Mouse (Mus musculus) heart, embryonic 16.5 days (tissue): ENCODE results near the gene Rrp7a. TPM values are rescaled to one million over a fixed set of nuclear protein-coding genes. Genes with fewer than 3 reads are reported as not detected.

Experiments used
- ATAC-seq: fragments of 200-750 bp; cut with Nextera tagmentation; replicated peaks from 2 replicates; pipeline ENCODE4 v1.8.0; 2017; ENCODE audit warnings: moderate number of reproducible peaks; ENCODE audit not compliant: insufficient read depth, low FRiP score; ENCODE audit errors: extremely low read depth
- H3K27ac ChIP-seq: fragments of 300-500 bp; sonication (generic); 2 replicates; pipeline ENCODE4 v1.5.1; 2014; ENCODE audit warnings: mild to moderate bottlenecking, low read length, control low read depth, moderate library complexity
- H3K27me3 ChIP-seq: fragments of 300-500 bp; sonication (generic); 2 replicates; pipeline ENCODE4 v1.6.1; 2014; ENCODE audit warnings: low read length, mixed read lengths; ENCODE audit not compliant: control insufficient read depth, insufficient read depth
- H3K36me3 ChIP-seq: fragments of 300-500 bp; sonication (generic); 2 replicates; pipeline ENCODE4 v1.6.1; 2014; ENCODE audit not compliant: control insufficient read depth, insufficient read depth
- H3K4me1 ChIP-seq: fragments of 300-500 bp; sonication (generic); 2 replicates; pipeline ENCODE4 v1.6.1; 2014; ENCODE audit warnings: low read length, mixed read lengths; ENCODE audit not compliant: control insufficient read depth, insufficient read depth
- H3K4me2 ChIP-seq: fragments of 300-500 bp; sonication (generic); 2 replicates; pipeline ENCODE4 v1.6.1; 2014; ENCODE audit warnings: low read depth, mild to moderate bottlenecking, control low read depth, low read length
- H3K4me3 ChIP-seq: fragments of 300-500 bp; sonication (generic); 2 replicates; pipeline ENCODE4 v1.5.1; 2014; ENCODE audit warnings: mild to moderate bottlenecking, control low read depth, low read length
- H3K9ac ChIP-seq: fragments of 300-500 bp; sonication (generic); 2 replicates; pipeline ENCODE4 v1.6.1; 2014; ENCODE audit warnings: low read length, control low read depth
- H3K9me3 ChIP-seq: fragments of 300-500 bp; sonication (generic); replicated peaks from 2 replicates; pipeline ENCODE4 v1.6.1; 2016; ENCODE audit warnings: low read length; ENCODE audit not compliant: control insufficient read depth
- WGBS: fragments of 180-500 bp; shearing (Covaris S2); extraction: QIAGEN DNeasy Blood & Tissue Kit; methylation state at CpG from one replicate; pipeline ENCODE4 v1.1.7; 2014; 5-methylcytosine and 5-hydroxymethylcytosine counted together
- polyA plus RNA-seq: library from polyadenylated mRNA; unstranded; fragments of >200 nt; fragmentation: Nextera tagmentation; extraction: Ambion mirVana; gene quantifications from 2 replicates; pipeline ENCODE4 v1.2.1, GENCODE M21; 2015

Rrp7a gene
- polyA plus RNA-seq, 1 experiment from 2014 or later, result 43.3 TPM

DNA sequence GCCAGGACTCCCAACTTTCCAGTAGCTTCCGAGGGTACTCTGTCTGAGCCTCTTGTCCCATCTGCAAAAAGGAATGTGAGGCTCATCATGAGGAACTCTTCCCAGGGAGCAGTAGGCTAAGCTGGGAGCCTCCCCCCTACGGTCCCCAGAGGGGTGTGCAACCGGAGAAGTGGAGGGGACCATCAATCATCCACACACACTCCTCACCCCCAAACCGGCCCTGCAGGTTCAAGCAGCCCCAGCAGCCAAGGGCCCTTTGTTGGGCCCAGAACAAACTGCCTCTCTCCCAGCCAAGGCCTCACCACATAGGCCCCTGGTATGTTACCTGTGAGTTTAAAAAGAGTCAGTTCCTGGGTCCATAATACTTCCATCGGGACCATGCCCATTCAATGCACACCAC is 44.5 kb upstream of the Rrp7a start:
- peaks cover 29% of the 10 kb centered on the region for H3K4me1 ChIP-seq
- no peaks in the 10 kb centered on the region for H3K36me3 ChIP-seq
- H3K27ac ChIP-seq, result peak overlapping the region; percentile 21; the same call in 1 of the 2 replicates

DNA sequence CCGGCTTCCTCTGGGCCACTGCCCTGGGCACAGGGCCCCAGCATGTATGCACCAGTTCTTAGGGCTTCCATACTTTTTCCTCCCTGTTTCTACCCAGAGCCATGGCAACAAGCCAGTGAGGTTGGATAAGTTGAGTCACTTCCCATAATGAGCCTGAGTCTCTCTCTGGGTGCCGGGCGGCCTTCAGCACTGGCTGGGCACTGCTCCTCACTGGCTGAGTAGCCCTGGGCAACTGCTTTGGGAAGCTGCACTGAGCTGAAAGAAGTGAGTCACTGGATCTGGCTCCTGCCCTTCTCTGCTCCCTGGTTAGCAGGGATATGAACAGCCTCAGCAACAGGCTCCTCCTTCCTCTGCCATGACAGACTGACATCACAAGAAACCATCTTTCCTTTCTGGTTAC is 44.0 kb upstream of the Rrp7a start:
- H3K9me3 ChIP-seq, result no peaks in the 10 kb centered on the region
- peaks cover 29% of the 10 kb centered on the region for H3K4me1 ChIP-seq
- H3K27ac ChIP-seq, result peak overlapping the region; percentile 21; the same call in 1 of the 2 replicates
- H3K4me3 ChIP-seq, result no peak overlapping the region
- 60% methylated on average over 3 of the region's 3 CpGs for WGBS
- no peaks in the 10 kb centered on the region for H3K27me3 ChIP-seq
- H3K36me3 ChIP-seq, result no peaks in the 10 kb centered on the region
- ATAC-seq, result 0 out of 2 replicates have a peak, but pooled peaks have one; percentile 15
- no peak overlapping the region for H3K4me2 ChIP-seq
- 0 out of 2 replicates have a peak overlapping the region, but pooled peaks have one; percentile 27 for H3K9ac ChIP-seq

More for the DNA sequence above, 44.5 kb upstream of the Rrp7a start:
- no peak overlapping the region for H3K4me3 ChIP-seq
- no peaks in the 10 kb centered on the region for H3K9me3 ChIP-seq
- H3K4me2 ChIP-seq, result no peak overlapping the region
- 67% methylated on average over 5 of the region's 5 CpGs for WGBS
- no peak for ATAC-seq
- no peak overlapping the region for H3K9ac ChIP-seq
- H3K27me3 ChIP-seq, result no peaks in the 10 kb centered on the region

DNA sequence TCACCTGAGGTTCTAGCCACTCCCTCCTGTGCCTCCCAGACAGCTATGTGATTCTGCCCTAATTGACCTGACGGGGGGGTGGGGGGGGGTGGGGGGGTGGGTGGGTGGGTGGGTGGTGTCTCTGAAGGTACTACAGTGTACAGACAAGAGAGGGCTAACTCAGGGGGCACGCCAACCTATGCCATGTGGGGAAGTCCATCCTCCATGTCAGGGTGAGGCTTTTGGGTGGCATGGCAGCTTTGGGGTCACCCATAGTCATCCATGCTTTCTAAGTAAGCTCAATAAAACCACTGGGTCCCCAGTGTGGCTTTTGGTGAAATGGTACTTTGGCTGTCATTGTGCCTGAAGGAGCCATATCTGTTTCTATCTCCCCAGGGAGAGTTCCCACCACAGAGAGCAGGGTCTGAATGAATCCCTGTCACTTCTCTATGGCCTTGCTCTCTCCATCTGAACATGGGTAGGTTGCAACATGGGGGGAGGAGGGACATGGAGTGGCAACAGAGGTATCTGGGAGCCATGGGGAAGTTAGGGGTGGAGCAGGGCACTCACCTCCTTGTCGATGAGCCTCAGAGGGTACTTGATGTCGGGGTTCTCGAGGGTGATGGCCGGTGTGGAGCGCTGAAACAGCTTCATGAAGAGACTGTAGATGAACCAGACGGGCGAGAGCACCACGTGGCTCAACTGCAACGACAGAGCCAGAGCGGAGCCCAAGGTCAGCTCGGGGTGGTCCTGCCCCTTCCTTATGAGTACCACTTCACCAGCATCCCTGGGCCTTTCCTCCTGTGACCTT is 43.1 kb upstream of the Rrp7a start:
- H3K4me3 ChIP-seq, result no peak overlapping the region
- H3K9ac ChIP-seq, result no peak overlapping the region
- H3K27me3 ChIP-seq, result no peaks in the 10 kb centered on the region
- H3K36me3 ChIP-seq, result no peaks in the 10 kb centered on the region
- 89% methylated on average over 13 of the region's 13 CpGs for WGBS
- H3K4me1 ChIP-seq, result peaks cover 21% of the 10 kb centered on the region
- no peak overlapping the region for H3K4me2 ChIP-seq
- no peaks in the 10 kb centered on the region for H3K9me3 ChIP-seq
- H3K27ac ChIP-seq, result peak overlapping the region; percentile 68; the same call in 1 of the 2 replicates
- no peak for ATAC-seq

DNA sequence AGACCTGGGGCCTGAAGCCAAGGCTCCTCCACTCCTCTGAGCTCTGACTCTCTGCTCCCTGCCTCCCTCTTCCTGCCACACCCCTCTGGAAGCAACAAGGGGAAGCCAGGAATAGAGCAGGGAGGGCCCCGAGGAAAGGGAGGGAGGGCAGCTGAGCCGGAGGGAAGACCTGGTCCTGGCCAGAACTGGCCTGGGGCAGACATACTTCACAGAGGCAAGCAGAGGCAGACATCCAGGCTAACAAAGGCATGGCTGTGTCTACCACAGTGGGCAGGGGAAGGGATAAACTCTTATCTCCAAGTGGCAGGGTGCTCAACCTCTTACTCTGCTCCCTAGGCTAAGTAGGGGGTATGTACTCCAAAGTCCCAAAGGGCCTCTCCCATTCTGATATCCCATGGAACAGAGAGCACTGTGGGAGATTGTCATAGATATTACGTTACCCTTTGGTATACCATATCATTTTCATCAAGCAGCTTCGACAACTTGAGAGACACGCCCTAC is 42.4 kb upstream of the Rrp7a start:
- Histone ChIP-seq H3K27me3 (no peaks in the 10 kb centered on the region), H3K9me3 (no peaks in the 10 kb centered on the region), H3K27ac (peak overlapping the region; percentile 68), H3K36me3 (peaks cover 2% of the 10 kb centered on the region), H3K4me1 (peaks cover 15% of the 10 kb centered on the region), H3K4me3 (no peak overlapping the region), H3K9ac (no peak overlapping the region), H3K4me2 (no peak overlapping the region)
- 40% methylated on average over 5 of the region's 5 CpGs for WGBS
- ATAC-seq, result peak; percentile 84

DNA sequence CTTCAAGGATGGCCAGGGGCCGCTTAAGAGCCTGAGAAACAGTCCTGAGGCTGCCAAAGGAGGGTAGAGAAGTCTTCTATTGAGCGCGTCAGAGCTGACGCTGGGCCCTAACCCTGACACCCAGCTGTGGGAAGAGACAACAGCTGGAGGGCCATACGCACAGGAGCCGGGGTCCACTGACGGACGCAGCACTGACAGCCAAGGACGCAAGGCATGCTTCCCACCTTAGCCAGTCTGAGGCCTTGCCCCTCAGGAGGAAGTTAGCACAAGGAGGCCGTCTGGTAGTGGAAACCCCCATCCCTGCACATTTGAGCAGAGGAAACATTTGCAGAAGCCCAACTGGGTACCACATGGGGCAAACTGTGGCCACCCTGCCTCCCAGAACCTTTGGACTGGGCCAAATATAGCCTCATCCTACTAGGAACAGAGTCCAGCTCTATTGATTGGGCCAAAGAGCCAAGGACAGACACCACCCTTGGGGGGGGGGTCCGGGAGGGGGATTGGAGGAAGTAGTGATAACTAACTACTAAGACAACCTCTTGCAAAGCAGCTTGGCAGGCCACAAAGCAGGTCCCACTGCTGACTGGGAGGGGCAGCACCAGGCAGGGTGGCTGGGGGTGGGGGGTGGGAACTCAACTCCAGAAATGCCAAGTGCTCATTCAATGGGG is 40.4 kb upstream of the Rrp7a start:
- Histone ChIP-seq H3K36me3 (peaks cover 20% of the 10 kb centered on the region), H3K27ac (no peak overlapping the region)

DNA sequence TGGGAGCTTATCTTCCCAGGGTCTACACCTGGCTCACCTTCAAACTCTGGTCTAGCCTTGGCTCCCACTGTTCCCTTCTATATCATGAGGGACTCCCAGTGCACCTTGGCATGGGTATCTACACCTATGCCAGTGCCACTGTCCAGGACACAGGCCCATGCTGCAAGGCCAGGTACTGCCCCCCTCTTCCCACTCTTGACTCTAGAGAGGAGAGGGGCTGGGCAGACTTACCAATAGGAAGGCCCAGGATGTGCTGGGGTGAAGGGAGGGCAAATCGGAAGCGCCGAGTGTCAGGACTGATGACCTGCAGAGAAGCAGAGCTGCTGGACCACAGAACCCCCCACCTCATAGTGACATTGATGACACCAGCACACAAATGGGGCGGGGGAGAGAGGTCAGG is 39.4 kb upstream of the Rrp7a start:
- 86% methylated on average over 4 of the region's 4 CpGs for WGBS
- H3K4me1 ChIP-seq, result peaks cover 8% of the 10 kb centered on the region
- no peaks in the 10 kb centered on the region for H3K27me3 ChIP-seq
- no peaks in the 10 kb centered on the region for H3K9me3 ChIP-seq
- H3K4me2 ChIP-seq, result no peak overlapping the region
- no peak overlapping the region for H3K27ac ChIP-seq
- no peak overlapping the region for H3K4me3 ChIP-seq
- H3K9ac ChIP-seq, result no peak overlapping the region
- no peak for ATAC-seq
- peaks cover 27% of the 10 kb centered on the region for H3K36me3 ChIP-seq

More for the DNA sequence above, 40.4 kb upstream of the Rrp7a start:
- H3K4me2 ChIP-seq, result no peak overlapping the region
- no peak for ATAC-seq
- no peak overlapping the region for H3K4me3 ChIP-seq
- H3K27me3 ChIP-seq, result no peaks in the 10 kb centered on the region
- no peaks in the 10 kb centered on the region for H3K9me3 ChIP-seq
- 92% methylated on average over 11 of the region's 11 CpGs for WGBS
- H3K4me1 ChIP-seq, result peaks cover 10% of the 10 kb centered on the region
- H3K9ac ChIP-seq, result no peak overlapping the region

DNA sequence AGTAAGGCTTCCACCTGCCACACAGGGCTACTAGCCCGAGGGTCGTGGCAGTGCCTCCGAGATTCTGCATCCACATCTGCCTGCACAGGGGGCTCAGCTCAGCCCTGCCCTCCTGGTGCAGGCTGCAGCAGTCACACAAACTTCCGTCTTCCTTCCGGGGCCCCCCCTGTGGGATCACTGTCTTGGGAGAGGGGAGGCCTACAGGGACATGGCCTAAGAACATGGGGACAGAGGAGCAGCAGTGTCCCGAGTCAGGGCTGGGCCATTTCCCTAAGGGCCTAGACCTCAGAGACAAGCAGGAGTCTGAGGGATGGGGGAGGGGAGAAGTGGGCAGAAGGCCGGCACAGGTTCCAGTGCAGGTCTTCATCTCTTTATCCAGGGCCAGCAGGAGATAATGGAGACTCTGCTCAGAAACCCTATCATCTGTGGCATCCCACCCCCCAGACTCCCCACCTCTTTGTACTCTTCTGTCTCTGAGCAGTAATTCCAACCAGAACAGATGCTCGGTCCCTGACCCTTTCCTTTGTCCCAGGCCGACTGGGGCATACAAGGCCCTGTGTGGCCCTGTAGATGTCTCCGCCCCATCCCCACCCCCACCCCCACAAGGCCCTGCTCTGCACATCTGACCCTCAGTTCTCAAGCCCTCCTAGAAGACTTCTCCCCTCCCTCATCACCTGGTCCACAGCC is 38.6 kb upstream of the Rrp7a start:
- H3K9ac ChIP-seq, result no peak overlapping the region
- ATAC-seq, result no peak
- H3K4me3 ChIP-seq, result no peak overlapping the region
- peaks cover 8% of the 10 kb centered on the region for H3K4me1 ChIP-seq
- peaks cover 27% of the 10 kb centered on the region for H3K36me3 ChIP-seq
- 72% methylated on average over 10 of the region's 10 CpGs for WGBS
- no peaks in the 10 kb centered on the region for H3K9me3 ChIP-seq
- no peak overlapping the region for H3K4me2 ChIP-seq
- no peaks in the 10 kb centered on the region for H3K27me3 ChIP-seq
- no peak overlapping the region for H3K27ac ChIP-seq

DNA sequence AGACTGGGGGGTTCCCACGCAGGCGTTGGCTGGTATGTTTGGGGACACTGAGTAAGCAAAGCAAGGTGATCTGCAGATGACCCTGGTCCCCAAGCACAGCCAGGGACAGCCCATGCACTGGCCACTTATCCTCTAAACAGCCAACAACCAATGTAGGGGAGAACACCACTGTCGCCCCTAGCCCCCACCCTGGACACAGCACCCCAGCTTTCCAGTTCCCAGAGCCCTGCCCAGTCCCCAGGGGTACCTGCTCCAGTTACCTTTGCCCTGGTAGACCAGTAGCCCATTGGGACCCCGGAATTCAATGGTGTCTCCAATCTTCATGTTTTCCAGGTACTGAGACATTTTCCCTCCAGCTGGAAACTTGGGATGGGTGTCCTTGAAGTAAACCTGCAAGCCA is 38.0 kb upstream of the Rrp7a start:
- no peak for ATAC-seq
- Histone ChIP-seq H3K27ac (no peak overlapping the region), H3K36me3 (peaks cover 27% of the 10 kb centered on the region), H3K4me2 (no peak overlapping the region), H3K9ac (no peak overlapping the region), H3K9me3 (no peaks in the 10 kb centered on the region), H3K4me1 (peaks cover 8% of the 10 kb centered on the region), H3K4me3 (no peak overlapping the region), H3K27me3 (no peaks in the 10 kb centered on the region)
- WGBS, result 94% methylated on average over 4 of the region's 4 CpGs
